22 mouse cellular contexts compared by ENCODE assay signal in genomic region chr11:115663676-115664335, GRCm38 (mm10). TPM values are rescaled to one million over a fixed set of nuclear protein-coding genes. Genes with fewer than 3 reads are reported as not detected.
DNase-seq lines count a peak whose midpoint lies in the region; ATAC-seq and TF ChIP-seq lines count a peak whose summit lies in the region.
"Had no signal": no experiment of that assay in that cellular context is flagged by ENCODE, and none has a peak within 500 bp of the region (broad histone marks: within the 10 kb centered on the region; RNA-seq: fewer than 3 reads in every experiment).

No protein-coding gene starts in this region.

- TF ChIP-seq POLR2A in cerebellum, adult 2 months (IDR thresholded peaks at IDR 0.05; ENCODE audit: borderline replicate concordance, insufficient read depth, low read length) = no peak

- peaks cover 17% of the 10 kb centered on the region for H3K36me3 ChIP-seq in limb, embryonic 12.5 days
- peaks cover 31% of the 10 kb centered on the region for H3K36me3 ChIP-seq in limb, embryonic 10.5 days
- H3K36me3 ChIP-seq: forebrain, embryonic 12.5 days; stomach, embryonic 15.5 days had no signal

- H3K27me3 ChIP-seq in cerebellum, adult 2 months (ENCODE audit: control insufficient read depth, insufficient read depth, low read length) = no peaks in the 10 kb centered on the region
- no peaks in the 10 kb centered on the region for H3K27me3 ChIP-seq in limb, embryonic 12.5 days
- no peaks in the 10 kb centered on the region for H3K27me3 ChIP-seq in limb, embryonic 10.5 days (ENCODE audit: low read depth, poor library complexity, severe bottlenecking)
- H3K27me3 ChIP-seq: forebrain, embryonic 12.5 days; heart, embryonic 13.5 days; stomach, embryonic 15.5 days had no signal

- no peak overlapping the region for H3K4me2 ChIP-seq in limb, embryonic 12.5 days
- H3K4me2 ChIP-seq: forebrain, embryonic 12.5 days; heart, embryonic 13.5 days; liver, embryonic 11.5 days; stomach, embryonic 15.5 days had no signal

- no peak for TF ChIP-seq CTCF in cerebellum, adult 2 months (IDR thresholded peaks at IDR 0.05; ENCODE audit: borderline replicate concordance, insufficient read depth, low read depth, low read length)

- H3K4me3 ChIP-seq in cerebellum, adult 2 months (replicated peaks; ENCODE audit: insufficient read depth, low read depth, low read length) = no peak overlapping the region
- H3K4me3 ChIP-seq in limb, embryonic 12.5 days (replicated peaks) = no peak overlapping the region
- no peak overlapping the region for H3K4me3 ChIP-seq in limb, embryonic 10.5 days
- H3K4me3 ChIP-seq: forebrain, embryonic 12.5 days; heart, embryonic 13.5 days; hindbrain, embryonic 10.5 days; left cerebral cortex, adult 2 months; stomach, embryonic 15.5 days had no signal

- peak overlapping the region; percentile 59 for H3K27ac ChIP-seq in cerebellum, adult 2 months (ENCODE audit: insufficient read depth, low read length)
- H3K27ac ChIP-seq in limb, embryonic 12.5 days = peak overlapping the region; percentile 42
- H3K27ac ChIP-seq in limb, embryonic 10.5 days = no peak overlapping the region; the same call in 1 of the 2 replicates
- H3K27ac ChIP-seq: forebrain, embryonic 12.5 days; heart, embryonic 13.5 days; hindbrain, embryonic 10.5 days; left cerebral cortex, adult 2 months; stomach, embryonic 15.5 days had no signal

- H3K4me1 ChIP-seq in cerebellum, adult 2 months (ENCODE audit: control insufficient read depth, insufficient read depth, low read length) = peaks cover 27% of the 10 kb centered on the region
- peaks cover 7% of the 10 kb centered on the region for H3K4me1 ChIP-seq in limb, embryonic 12.5 days (replicated peaks)
- H3K4me1 ChIP-seq in limb, embryonic 10.5 days = peaks cover 5% of the 10 kb centered on the region
- H3K4me1 ChIP-seq: hindbrain, embryonic 10.5 days; stomach, embryonic 15.5 days had no signal

- ATAC-seq in limb, embryonic 12.5 days (ENCODE audit: insufficient number of reproducible peaks, insufficient read depth, low FRiP score, low TSS enrichment, low read depth) = no peak
- peak; percentile 47 for ATAC-seq in CD4-positive, CD25-positive, alpha-beta regulatory T cell, adult 4 months

- H3K9me3 ChIP-seq in limb, embryonic 12.5 days = no peaks in the 10 kb centered on the region
- no peaks in the 10 kb centered on the region for H3K9me3 ChIP-seq in limb, embryonic 10.5 days (replicated peaks)
- H3K9me3 ChIP-seq: forebrain, embryonic 12.5 days; heart, embryonic 13.5 days; hindbrain, embryonic 10.5 days; stomach, embryonic 15.5 days had no signal

- WGBS in cerebellum, adult 2 months = 63% methylated on average over 4 of the region's 4 CpGs
- 75% methylated on average over 4 of the region's 4 CpGs for WGBS in limb, embryonic 12.5 days
- 78% methylated on average over 4 of the region's 4 CpGs for WGBS in limb, embryonic 10.5 days

- DNase-seq in cerebellum, adult 2 months = no peak
- DNase-seq in cerebellum, postnatal 36 days = no peak
- DNase-seq in limb, embryonic 10.5 days (ENCODE audit: low spot score) = no peak
- DNase-seq in induced T-regulatory cell, adult 2 months (ENCODE audit: low read depth) = peak; percentile 56
- no peak for DNase-seq in adrenal gland, adult 2 months
- DNase-seq in right cerebral cortex, postnatal 10 days (ENCODE audit: low spot score in 2 of 2) = no peak
- DNase-seq: adrenal gland, adult 8-10 months; cerebellum, postnatal 10 days; kidney, adult 8-10 months; kidney, postnatal 25 days; left cerebral cortex, postnatal 4 days; lung, adult 18-20 months; lung, postnatal 14 days; right cerebral cortex, postnatal 14 days had no signal

- H3K9ac ChIP-seq in limb, embryonic 12.5 days (replicated peaks) = no peak overlapping the region
- H3K9ac ChIP-seq: forebrain, embryonic 12.5 days; heart, embryonic 13.5 days; stomach, embryonic 15.5 days had no signal

RNA-seq across cellular contexts. Expression of gene Slc25a19, which starts 35.7 kb away (rescaled TPM):
- polyA plus RNA-seq in cerebellum, adult 2 months (2012; rRNA removed) = 115 and 123 TPM in 2 replicates
- 24.1 and 34.0 TPM in 2 replicates for polyA plus RNA-seq in limb, embryonic 12.5 days (2016; fragmentation: Nextera tagmentation; extraction: Ambion mirVana)
- polyA plus RNA-seq in limb, embryonic 10.5 days (2016; fragmentation: Nextera tagmentation; extraction: Ambion mirVana) = 27.2 and 27.8 TPM in 2 replicates
- polyA plus RNA-seq in CD4-positive, CD25-positive, alpha-beta regulatory T cell, adult 4 months (2017; shearing (Covaris generic)) = 10 to 100 TPM; 93.6 to 98.8 TPM
- 100 to 1,000 TPM; 117 to 132 TPM for total RNA-seq in adrenal gland, adult 2 months (2021)
- polyA plus RNA-seq in adrenal gland, adult 2 months (2012; rRNA removed) = 156 and 170 TPM in 2 replicates

RNA-seq across cellular contexts. Expression of gene Grb2, which starts 44.6 kb away (rescaled TPM):
- polyA plus RNA-seq in cerebellum, adult 2 months (2012; rRNA removed) = 132 and 149 TPM in 2 replicates
- polyA plus RNA-seq in limb, embryonic 12.5 days (2016; fragmentation: Nextera tagmentation; extraction: Ambion mirVana) = 109 and 114 TPM in 2 replicates
- 77.2 and 87.8 TPM in 2 replicates for polyA plus RNA-seq in limb, embryonic 10.5 days (2016; fragmentation: Nextera tagmentation; extraction: Ambion mirVana)
- 10 to 100 TPM; 28.8 to 30.9 TPM for polyA plus RNA-seq in CD4-positive, CD25-positive, alpha-beta regulatory T cell, adult 4 months (2017; shearing (Covaris generic))
- 100 to 1,000 TPM; 136 to 162 TPM for total RNA-seq in adrenal gland, adult 2 months (2021)
- polyA plus RNA-seq in adrenal gland, adult 2 months (2012; rRNA removed) = 41.2 and 50.8 TPM in 2 replicates

RNA-seq across cellular contexts. Expression of gene Mif4gd, which starts 51.0 kb away (rescaled TPM):
- 86.9 and 97.3 TPM in 2 replicates for polyA plus RNA-seq in cerebellum, adult 2 months (2012; rRNA removed)
- polyA plus RNA-seq in limb, embryonic 12.5 days (2016; fragmentation: Nextera tagmentation; extraction: Ambion mirVana) = 18.2 and 18.6 TPM in 2 replicates
- polyA plus RNA-seq in limb, embryonic 10.5 days (2016; fragmentation: Nextera tagmentation; extraction: Ambion mirVana) = 16.2 and 18.2 TPM in 2 replicates
- polyA plus RNA-seq in CD4-positive, CD25-positive, alpha-beta regulatory T cell, adult 4 months (2017; shearing (Covaris generic)) = 100 to 1,000 TPM; 208 to 251 TPM
- 100 to 1,000 TPM in 1 of 2 experiments, 10 to 100 TPM in 1; 92.5 to 170 TPM for total RNA-seq in adrenal gland, adult 2 months (2021)
- polyA plus RNA-seq in adrenal gland, adult 2 months (2012; rRNA removed) = 182 and 243 TPM in 2 replicates

RNA-seq across cellular contexts. Expression of gene Gga3, which starts 60.0 kb away (rescaled TPM):
- 64.2 and 68.0 TPM in 2 replicates for polyA plus RNA-seq in cerebellum, adult 2 months (2012; rRNA removed)
- polyA plus RNA-seq in limb, embryonic 12.5 days (2016; fragmentation: Nextera tagmentation; extraction: Ambion mirVana) = 20.3 and 21.7 TPM in 2 replicates
- polyA plus RNA-seq in limb, embryonic 10.5 days (2016; fragmentation: Nextera tagmentation; extraction: Ambion mirVana) = 30.8 and 34.9 TPM in 2 replicates
- 10 to 100 TPM; 35.0 to 43.9 TPM for polyA plus RNA-seq in CD4-positive, CD25-positive, alpha-beta regulatory T cell, adult 4 months (2017; shearing (Covaris generic))
- total RNA-seq in adrenal gland, adult 2 months (2021) = 10 to 100 TPM; 21.8 to 38.7 TPM
- polyA plus RNA-seq in adrenal gland, adult 2 months (2012; rRNA removed) = 22.6 and 38.9 TPM in 2 replicates
